Mouse (Mus musculus) E14TG2a.4 (cell line): ENCODE measurements around the gene Il1rapl1.

ENCODE experiments used
- CTCF ChIP-seq: conservative IDR thresholded peaks from 2 replicates; pipeline ENCODE4 v1.5.1; 2014; ENCODE audit warnings: low read length
- NANOG ChIP-seq: IDR thresholded peaks from 2 replicates; pipeline ENCODE4 v1.6.1; 2014; ENCODE audit warnings: borderline replicate concordance, low read length, mixed read lengths

- TF ChIP-seq NANOG (no peak), CTCF (no peak)
These were observed 76.5 kb downstream of the Il1rapl1 start for GRCm38 (mm10) chrX:88038984-88039383.
